Mouse (Mus musculus): ENCODE measurements around the gene Tacc2.

The Tacc2 gene

GRCm38 (mm10) chr7:130621953-130622352, 44.7 kb downstream of the Tacc2 start:
- DNase-seq, result no peak

DNA sequence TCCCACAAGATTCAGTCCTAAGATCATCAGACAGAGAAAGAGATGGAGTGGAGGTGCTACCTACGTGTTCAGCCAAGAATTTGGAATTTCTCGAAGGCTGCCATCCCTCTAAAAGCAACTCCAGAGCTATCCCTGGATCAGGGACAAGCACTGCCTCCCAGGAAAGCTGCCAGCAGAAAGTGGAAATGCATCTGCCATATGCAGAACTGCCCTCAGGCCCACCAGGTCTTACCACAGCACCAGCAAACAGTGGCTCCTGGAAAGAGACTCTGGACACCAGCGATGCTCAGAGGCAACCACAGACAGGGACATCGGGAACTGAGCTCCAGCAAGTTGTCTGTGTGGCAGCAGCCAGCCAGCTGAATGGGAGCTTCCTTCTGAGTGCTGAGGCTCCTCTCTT, 45.1 kb downstream of the Tacc2 start:
- DNase-seq, result no peak

DNA sequence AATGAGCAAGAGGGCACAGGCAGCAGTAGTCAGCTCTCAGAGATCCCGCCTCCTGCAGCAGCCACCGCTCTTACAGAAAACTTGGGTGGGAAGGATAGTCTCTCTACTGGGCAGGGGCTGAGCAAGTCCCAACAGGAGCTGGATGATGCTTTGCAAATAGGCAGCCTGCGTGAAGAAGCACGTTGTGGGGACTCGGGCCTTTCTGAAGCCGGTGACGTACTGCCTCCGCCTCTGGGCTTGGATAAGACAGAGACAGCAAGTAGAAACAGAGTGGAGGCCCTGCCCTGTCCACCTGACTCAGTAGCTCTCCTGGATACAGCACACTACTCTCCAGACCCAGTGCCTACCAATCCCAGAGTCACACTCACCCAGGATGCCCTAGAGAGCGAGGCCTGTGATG, 47.1 kb downstream of the Tacc2 start:
- no peak for DNase-seq

DNA sequence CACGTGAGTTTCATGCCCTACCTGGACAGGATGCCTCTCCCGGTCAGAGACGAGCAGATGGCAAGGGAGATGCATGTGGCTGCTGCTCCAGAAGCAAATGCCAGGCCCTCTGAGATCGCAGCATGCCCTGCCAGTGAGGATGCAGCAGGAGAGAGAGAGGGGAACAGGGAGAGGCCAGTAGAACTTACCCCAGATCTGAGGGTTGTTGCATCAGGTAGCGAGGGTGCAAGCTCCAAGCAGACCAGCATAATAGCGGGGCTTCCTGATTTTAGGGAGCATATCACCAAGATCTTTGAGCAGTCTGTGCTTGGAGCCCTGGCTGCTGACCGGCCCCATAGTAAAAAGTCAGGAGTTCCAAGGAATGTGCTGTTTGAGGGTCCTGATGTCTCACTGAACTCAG, 48.1 kb downstream of the Tacc2 start:
- no peak for DNase-seq

- DNase-seq, result no peak
Measured at GRCm38 (mm10) chr7:130628601-130629000, 51.4 kb downstream of the Tacc2 start.

- no peak for DNase-seq
Measured at GRCm38 (mm10) chr7:130629999-130630398, 52.8 kb downstream of the Tacc2 start.

GRCm38 (mm10) chr7:130630956-130631355, 53.7 kb downstream of the Tacc2 start:
- no peak for DNase-seq

GRCm38 (mm10) chr7:130631553-130632378, 54.5 kb downstream of the Tacc2 start:
- peak; percentile 17 for DNase-seq

DNA sequence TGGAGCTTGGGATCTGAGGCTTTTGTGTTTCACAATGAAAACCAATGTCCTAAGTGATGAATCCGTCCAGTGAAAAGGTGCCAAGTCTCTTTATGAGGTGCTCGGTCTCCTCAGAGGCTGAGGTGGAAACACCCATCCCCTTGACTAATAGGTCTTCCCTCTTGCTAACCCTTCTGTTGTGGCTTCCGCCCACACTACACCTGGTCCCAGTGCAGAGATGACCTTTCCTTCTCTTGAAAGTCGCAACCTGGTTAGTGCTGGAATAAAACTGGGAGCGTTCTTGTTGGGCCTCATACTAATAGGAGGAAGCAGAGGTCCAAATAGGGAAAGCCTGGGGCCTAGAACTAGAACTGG, 55.1 kb downstream of the Tacc2 start:
- DNase-seq, result no peak

DNA sequence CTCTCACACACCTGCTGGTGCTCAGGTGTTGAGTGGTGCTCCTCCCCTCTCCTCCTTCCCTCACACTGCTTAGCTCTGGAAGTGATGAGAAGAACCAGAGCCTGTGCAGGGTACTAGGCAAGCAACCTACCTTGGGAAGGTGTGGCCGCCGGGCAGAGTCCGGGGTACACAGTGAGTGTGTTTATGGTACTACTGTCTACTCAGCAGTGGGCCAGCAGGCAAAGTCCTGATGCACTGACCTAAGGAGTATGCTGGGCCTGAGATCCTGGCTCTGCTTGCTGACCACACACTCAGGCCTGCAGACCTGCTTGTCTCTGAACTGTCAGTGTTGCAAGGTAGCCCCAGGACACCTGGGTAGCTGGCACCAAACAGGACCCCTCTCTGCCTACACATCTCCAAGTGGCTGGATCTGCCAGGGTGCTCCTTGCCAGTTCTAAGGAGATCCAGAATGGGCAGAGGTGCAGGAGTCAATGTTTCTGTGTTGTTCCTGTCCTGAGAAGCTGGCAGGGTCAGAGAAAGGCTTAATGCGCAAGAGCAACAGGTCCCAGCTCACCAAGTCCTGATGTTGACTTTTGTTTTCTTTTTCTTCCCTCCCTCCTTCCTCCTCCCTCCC, 57.1 kb downstream of the Tacc2 start:
- DNase-seq, result no peak

DNA sequence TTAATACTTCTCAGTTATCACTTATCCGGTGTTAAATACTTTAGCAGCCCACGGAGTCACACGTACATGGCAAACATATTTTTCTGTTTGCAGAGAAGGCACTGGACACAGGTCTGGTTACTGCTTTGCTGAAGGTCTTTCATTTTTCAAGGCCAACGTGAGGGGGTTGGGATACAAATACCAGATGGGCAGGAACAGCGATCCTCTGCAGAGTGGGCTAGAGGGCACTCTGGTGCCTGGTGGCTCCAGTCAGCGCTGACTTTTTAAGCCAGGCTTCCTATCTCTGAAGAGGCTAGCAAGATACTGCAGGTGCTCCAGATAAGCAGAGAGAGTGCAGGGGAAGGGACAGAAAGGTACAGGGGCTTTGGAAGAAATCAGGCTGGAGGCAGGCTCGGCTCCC, 58.0 kb downstream of the Tacc2 start:
- DNase-seq, result no peak

DNA sequence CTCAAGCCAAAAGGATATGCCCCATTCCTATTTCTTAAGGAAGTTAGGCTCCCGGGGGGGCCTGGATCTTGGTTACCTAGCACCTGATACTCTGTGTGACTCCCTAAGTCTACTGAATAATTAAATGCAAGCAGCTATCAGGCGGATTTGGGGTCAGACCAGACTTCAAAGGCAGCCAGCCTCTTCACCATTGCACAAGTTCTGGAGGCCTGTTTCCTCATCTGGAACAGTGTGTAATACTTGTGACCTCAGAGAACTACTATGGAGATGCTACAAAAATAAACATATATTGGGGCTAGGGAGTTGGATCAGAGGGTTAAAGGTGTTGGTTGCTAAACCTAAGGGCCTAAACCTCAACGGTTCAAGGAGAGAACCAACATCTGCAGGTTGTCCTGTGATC, 59.0 kb downstream of the Tacc2 start:
- DNase-seq, result no peak

GRCm38 (mm10) chr7:130636902-130637301, 59.7 kb downstream of the Tacc2 start:
- no peak for DNase-seq

GRCm38 (mm10) chr7:130637811-130638210, 60.6 kb downstream of the Tacc2 start:
- DNase-seq, result no peak

GRCm38 (mm10) chr7:130640681-130641080, 63.4 kb downstream of the Tacc2 start:
- DNase-seq, result no peak

DNA sequence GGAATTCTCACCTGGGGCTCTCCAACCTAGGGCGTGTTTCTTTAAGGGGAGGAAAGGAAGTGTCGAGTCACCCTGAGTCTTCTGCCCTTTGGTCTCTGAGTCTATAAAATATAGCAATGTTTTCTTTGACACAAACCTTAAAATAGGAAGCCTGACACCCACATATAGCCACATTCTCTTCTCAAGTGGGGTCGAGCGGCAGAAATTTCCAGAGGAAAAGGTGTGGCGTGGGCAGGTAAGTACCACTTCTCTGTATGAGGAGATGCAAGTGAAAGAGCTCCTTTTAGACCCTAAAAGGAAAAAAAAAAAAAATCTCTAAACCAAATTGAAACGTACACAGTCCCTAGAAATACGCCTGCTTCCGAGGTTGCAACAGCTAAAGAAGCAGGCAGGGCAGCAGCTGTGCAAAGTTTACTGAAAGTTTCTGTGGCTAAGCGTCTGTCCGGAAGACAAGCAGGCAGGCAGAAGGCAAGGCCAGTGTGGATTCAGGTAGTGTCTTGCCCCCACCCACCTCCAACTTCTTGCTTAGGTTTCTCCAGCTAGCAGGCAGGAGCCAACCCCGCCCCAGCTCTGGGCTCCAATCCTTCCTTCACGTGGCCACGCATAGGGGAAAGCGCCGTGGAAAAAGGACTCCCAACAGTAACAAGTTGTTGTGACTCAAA, 68.2 kb downstream of the Tacc2 start:
- no peak for DNase-seq

DNA sequence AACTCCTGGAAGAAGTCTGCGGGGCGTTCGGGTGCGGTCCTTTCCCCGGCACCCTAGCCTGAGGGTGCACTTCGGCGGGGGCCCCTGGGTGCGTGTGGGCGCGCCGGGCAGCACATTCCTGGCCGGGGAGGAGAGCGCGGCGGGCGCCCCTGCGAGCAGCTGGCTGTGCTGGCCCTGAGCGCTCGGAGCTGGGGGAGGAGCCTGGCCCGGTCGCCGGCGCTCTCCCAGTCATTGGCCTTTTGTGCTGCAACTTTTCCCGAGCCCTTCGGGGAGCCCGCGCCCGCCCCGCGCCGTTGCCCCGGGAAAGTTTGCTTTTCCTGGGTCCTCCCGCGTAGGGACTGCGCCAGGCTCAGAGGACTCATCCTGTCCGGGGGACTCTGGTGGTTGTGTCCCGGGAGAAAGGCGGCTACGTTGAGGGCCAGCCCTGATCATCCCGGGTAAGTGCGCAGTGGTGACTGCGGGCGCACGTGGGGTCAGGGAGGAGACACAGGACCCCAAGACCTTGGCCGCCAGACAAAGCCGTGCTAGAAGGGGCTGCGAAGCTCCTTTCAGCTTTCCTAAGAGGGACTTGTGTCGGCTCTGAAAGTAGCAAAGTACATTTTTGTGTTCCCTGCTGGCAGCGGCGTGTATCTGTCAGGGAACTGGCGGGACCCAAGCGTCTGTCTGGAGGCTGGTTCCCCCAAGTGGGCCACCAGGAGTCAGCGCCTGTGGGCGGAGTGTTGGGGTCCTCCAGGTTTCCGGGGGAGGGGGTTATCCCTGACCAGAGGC, 68.9 kb downstream of the Tacc2 start:
- no peak for DNase-seq

DNA sequence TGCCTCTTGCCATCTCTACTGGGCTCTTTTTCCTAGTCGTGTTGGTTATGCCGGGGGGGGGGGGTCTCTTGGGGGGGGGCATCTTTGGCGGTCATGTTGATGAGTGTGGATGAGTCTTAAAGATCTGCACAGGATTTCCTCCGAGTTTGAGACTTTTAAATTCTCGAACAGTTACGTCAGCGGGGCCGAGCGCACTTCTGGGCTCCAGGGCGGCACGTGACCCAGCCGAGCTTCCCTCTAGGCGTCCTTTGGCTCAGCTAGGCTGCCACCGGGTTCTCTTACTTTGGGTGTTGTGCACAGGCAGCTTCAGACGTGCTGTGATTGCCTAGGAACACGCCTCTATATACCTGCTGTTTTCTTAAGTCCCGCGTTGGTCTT, 69.5 kb downstream of the Tacc2 start:
- DNase-seq, result no peak

- DNase-seq, result no peak
Measured at GRCm38 (mm10) chr7:130648061-130648460, 70.8 kb downstream of the Tacc2 start.

DNA sequence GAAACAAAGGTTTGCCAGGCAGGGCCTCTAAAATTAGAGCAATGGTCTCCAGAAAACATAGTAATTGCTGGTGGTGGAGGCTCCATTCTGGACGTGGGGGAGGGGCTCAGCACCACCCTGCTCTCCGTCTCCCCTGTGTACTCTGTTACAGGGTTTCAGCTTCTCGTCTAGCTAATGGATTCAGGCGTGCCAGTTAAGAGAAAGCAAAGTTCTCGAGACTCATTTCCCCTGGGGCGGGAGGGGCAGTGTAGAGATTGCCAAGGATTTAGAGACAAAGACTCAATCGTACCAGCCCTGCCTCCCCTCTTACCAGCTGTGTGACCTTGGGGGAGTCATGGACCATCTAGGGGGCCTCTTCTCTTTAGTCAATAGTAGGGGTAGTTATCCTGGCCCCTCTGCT, 72.0 kb downstream of the Tacc2 start:
- no peak for DNase-seq

DNA sequence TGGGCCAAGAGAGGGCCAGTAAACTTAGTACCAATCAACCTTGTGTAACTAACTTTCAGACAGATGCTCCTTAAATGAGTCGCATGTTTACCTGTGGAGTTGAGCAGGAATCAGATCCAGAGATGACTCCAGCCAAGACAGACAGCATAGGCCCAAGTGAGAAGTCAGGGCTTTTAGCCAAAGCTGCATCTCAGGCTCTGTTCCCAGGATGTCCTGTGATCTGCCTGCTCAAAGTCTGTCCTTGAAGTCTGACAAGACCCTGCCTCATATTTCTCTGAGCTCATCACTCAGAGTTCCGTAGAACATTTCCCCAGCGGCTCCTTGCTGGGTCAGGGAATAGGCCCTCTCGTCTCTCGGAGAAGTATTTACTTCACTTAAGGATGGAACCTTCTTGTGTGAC, 73.4 kb downstream of the Tacc2 start:
- DNase-seq, result no peak

GRCm38 (mm10) chr7:130653036-130653555, 75.9 kb downstream of the Tacc2 start:
- no peak for DNase-seq

- DNase-seq, result no peak
Measured at GRCm38 (mm10) chr7:130654562-130654961, 77.3 kb downstream of the Tacc2 start.

All from right cerebral cortex, adult 18-20 months (tissue).